Mouse (Mus musculus) CH12.LX (cell line): ENCODE measurements around the gene Zfp46. TPM values are rescaled to one million over a fixed set of nuclear protein-coding genes. Genes with fewer than 3 reads are reported as not detected.

Experiments
- DNase-seq: peaks from one replicate; pipeline ENCODE4 v3.0.0-alpha.2; 2013; ENCODE audit errors: extremely low read depth
- H3K27ac ChIP-seq: 2 replicates; pipeline ENCODE4 v1.5.1; 2012; ENCODE audit warnings: low read depth, mild to moderate bottlenecking, control low read depth, moderate library complexity; ENCODE audit not compliant: insufficient read depth
- H3K27me3 ChIP-seq: replicated peaks from 2 replicates; pipeline ENCODE3; 2012; ENCODE audit warnings: inconsistent platforms
- H3K36me3 ChIP-seq, 2 experiments: replicated peaks in 1 of 2; 2 replicates each; pipeline versions ENCODE3 to v1.6.1; 2012; ENCODE audit warnings: inconsistent platforms in 1 of 2, low read length in 1 of 2, mild to moderate bottlenecking in 1 of 2, mixed read lengths in 1 of 2, moderate library complexity in 1 of 2; ENCODE audit not compliant: control insufficient read depth in 1 of 2, insufficient read depth in 1 of 2
- H3K4me1 ChIP-seq, 2 experiments: 2 replicates each; pipeline ENCODE4 v1.6.1; 2012; ENCODE audit warnings: inconsistent platforms in 1 of 2, moderate library complexity in 1 of 2; ENCODE audit not compliant: insufficient read depth in 2 of 2, control insufficient read depth in 1 of 2
- H3K4me2 ChIP-seq: 2 replicates; pipeline ENCODE4 v1.6.1; 2012; ENCODE audit warnings: low read depth, mild to moderate bottlenecking, control low read depth; ENCODE audit not compliant: poor library complexity, insufficient read depth, severe bottlenecking
- H3K4me3 ChIP-seq, 3 experiments: fragments of 150-350 bp in 1 of 3; sonication (generic) in 1 of 3; replicated peaks in 1 of 3; 2 replicates each; pipeline versions ENCODE3 to v1.5.1; 2011 to 2012; ENCODE audit warnings: low read depth in 2 of 3, low read length in 2 of 3, mild to moderate bottlenecking in 2 of 3, moderate library complexity in 2 of 3, control low read depth in 1 of 3, improper control_type of control experiment in 1 of 3, inconsistent platforms in 1 of 3, mixed read lengths in 1 of 3; ENCODE audit not compliant: poor library complexity in 1 of 3
- H3K79me2 ChIP-seq: replicated peaks from 2 replicates; pipeline ENCODE4 v1.6.1; 2012; ENCODE audit warnings: mild to moderate bottlenecking, moderate library complexity; ENCODE audit not compliant: control insufficient read depth, poor library complexity, insufficient read depth, severe bottlenecking; ENCODE audit errors: extremely low read depth
- H3K9ac ChIP-seq: 2 replicates; pipeline ENCODE4 v1.6.1; 2012; ENCODE audit warnings: low read depth, mild to moderate bottlenecking, control low read depth, moderate library complexity; ENCODE audit not compliant: insufficient read depth
- H3K9me3 ChIP-seq: replicated peaks from 2 replicates; pipeline ENCODE3; 2012; ENCODE audit warnings: low read length, inconsistent platforms, mixed read lengths
- BHLHE40 ChIP-seq: IDR thresholded peaks from 2 replicates; pipeline ENCODE4 v1.6.1; 2011; ENCODE audit warnings: mild to moderate bottlenecking, low read depth, low read length, improper control_type of control experiment
- CHD1 ChIP-seq: IDR thresholded peaks from 2 replicates; pipeline ENCODE4 v1.6.1; 2012; ENCODE audit warnings: low read depth, low read length, improper control_type of control experiment, inconsistent platforms
- ELF1 ChIP-seq: IDR thresholded peaks from 2 replicates; pipeline ENCODE4 v1.6.1; 2014; ENCODE audit warnings: low read depth, mild to moderate bottlenecking, inconsistent platforms, low read length, improper control_type of control experiment
- ETS1 ChIP-seq: conservative IDR thresholded peaks from 2 replicates; pipeline ENCODE4 v1.6.1; 2012; ENCODE audit warnings: low read depth, mild to moderate bottlenecking, inconsistent platforms, low read length, improper control_type of control experiment, moderate library complexity
- GABPA ChIP-seq: IDR thresholded peaks from 2 replicates; pipeline ENCODE4 v1.6.1; 2012; ENCODE audit warnings: low read depth, low read length, improper control_type of control experiment, inconsistent platforms; ENCODE audit not compliant: insufficient replicate concordance
- HCFC1 ChIP-seq: IDR thresholded peaks from 2 replicates; pipeline ENCODE4 v1.6.1; 2012; ENCODE audit warnings: low read depth, mild to moderate bottlenecking, inconsistent platforms, low read length, improper control_type of control experiment
- MAFK ChIP-seq: IDR thresholded peaks from 2 replicates; pipeline ENCODE4 v1.6.1; 2011; ENCODE audit warnings: low read length, improper control_type of control experiment; ENCODE audit not compliant: insufficient replicate concordance
- MXI1 ChIP-seq: IDR thresholded peaks from 2 replicates; pipeline ENCODE4 v1.6.1; 2011; ENCODE audit warnings: mild to moderate bottlenecking, low read depth, low read length, improper control_type of control experiment
- MYC ChIP-seq: IDR thresholded peaks from 2 replicates; pipeline ENCODE4 v1.6.1; 2011; ENCODE audit warnings: low read depth, mild to moderate bottlenecking, improper control_type of control experiment, low read length
- NELFE ChIP-seq: IDR thresholded peaks from 2 replicates; pipeline ENCODE4 v1.6.1; 2011; ENCODE audit warnings: low read depth, low read length, improper control_type of control experiment
- POLR2AphosphoS2 ChIP-seq: IDR thresholded peaks from 2 replicates; pipeline ENCODE4 v1.6.1; 2011; ENCODE audit warnings: low read depth, low read length, improper control_type of control experiment
- RAD21 ChIP-seq: IDR thresholded peaks from 2 replicates; pipeline ENCODE4 v1.6.1; 2011; ENCODE audit warnings: low read depth, mild to moderate bottlenecking, low read length, improper control_type of control experiment, moderate library complexity
- SIN3A ChIP-seq: IDR thresholded peaks from 2 replicates; pipeline ENCODE4 v1.6.1; 2012; ENCODE audit warnings: low read length, improper control_type of control experiment, inconsistent platforms
- SMC3 ChIP-seq: IDR thresholded peaks from 2 replicates; pipeline ENCODE4 v1.6.1; 2011; ENCODE audit warnings: low read depth, low read length, improper control_type of control experiment
- TCF12 ChIP-seq: IDR thresholded peaks from 2 replicates; pipeline ENCODE4 v1.6.1; 2014; ENCODE audit warnings: low read depth, mild to moderate bottlenecking, inconsistent platforms, low read length, improper control_type of control experiment
- UBTF ChIP-seq: IDR thresholded peaks from 2 replicates; pipeline ENCODE4 v1.6.1; 2012; ENCODE audit warnings: low read depth, mild to moderate bottlenecking, inconsistent platforms, low read length, improper control_type of control experiment, moderate library complexity
- USF2 ChIP-seq: conservative IDR thresholded peaks from 2 replicates; pipeline ENCODE4 v1.6.1; 2011; ENCODE audit warnings: low read depth, low read length, improper control_type of control experiment
- ZC3H11A ChIP-seq: IDR thresholded peaks from 2 replicates; pipeline ENCODE4 v1.6.1; 2012; ENCODE audit warnings: low read depth, mild to moderate bottlenecking, inconsistent platforms, low read length, improper control_type of control experiment
- dilution Hi-C: fragments of 300-500 bp; cut with MboI; formaldehyde crosslinking; loops from 2 replicates; pipeline ENCODE4 v1.14.3; 2020; ENCODE audit warnings: low sequenced_read_pairs; ENCODE audit not compliant: extremely low pct_unique_long_range_greater_than_20kb, extremely low pct_ligation_motif_present
- in situ Hi-C: fragments of 300-500 bp; cut with MboI; formaldehyde crosslinking; loops from 3 replicates; pipeline ENCODE4 v1.14.3; 2019; ENCODE audit warnings: low sequenced_read_pairs, low pct_ligation_motif_present, low pct_unique_long_range_greater_than_20kb, mixed read lengths
- polyA plus RNA-seq: library from polyadenylated mRNA; unstranded; fragments of >175 nt; gene quantifications from 2 replicates; pipeline ENCODE4 v1.2.1, GENCODE M21; 2012; ENCODE audit warnings: low read depth; ENCODE audit not compliant: insufficient read length
- total RNA-seq, 2 experiments: library from RNA; depleted of rRNA; stranded (reverse); fragments of 300-350 nt in 1 of 2; fragments of >200 nt in 1 of 2; gene quantifications; 2 replicates each; pipeline ENCODE4 v1.2.3; 2012 to 2014

The Zfp46 gene
- total and polyA plus RNA-seq, 3 experiments = 2.8 to 7.2 (median 4.1) TPM

DNA sequence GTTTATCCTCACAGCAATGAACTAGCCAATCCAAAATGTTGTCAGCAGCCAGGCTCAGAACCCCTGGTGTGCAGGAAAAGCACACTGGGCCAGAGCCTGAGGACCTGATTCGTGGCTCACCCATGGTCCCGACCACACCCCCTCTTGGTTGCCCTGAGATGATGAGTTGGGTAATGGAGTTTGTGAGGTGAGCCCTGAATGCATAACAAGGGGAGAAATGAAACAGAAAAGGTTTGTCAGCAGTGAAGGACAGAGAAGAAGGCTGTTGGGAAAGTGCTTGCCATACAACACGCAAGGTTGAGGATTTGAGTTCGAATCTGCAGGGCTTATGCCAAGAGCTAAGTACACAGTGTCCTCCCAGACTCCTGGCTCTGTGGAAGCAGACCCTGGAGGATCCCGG, 38.8 kb upstream of the Zfp46 start:
- in situ Hi-C loops (loop anchor here (25.0 kb wide), 1 partner anchor 367 kb away; the partner anchor contains the start of genes Kdm1a, Lactbl1 and Tex46), dilution Hi-C loops (no loop called here)
- H3K36me3 ChIP-seq = no peaks in the 10 kb centered on the region
- H3K4me3 ChIP-seq = no peak overlapping the region
- H3K79me2 ChIP-seq = no peaks in the 10 kb centered on the region
- H3K9me3 ChIP-seq = peaks cover 16% of the 10 kb centered on the region
- peaks cover 0 to 13% of the 10 kb centered on the region in 2 experiments; a peak in 3 of 4 replicates for H3K4me1 ChIP-seq
- H3K27ac ChIP-seq = no peak overlapping the region
- no peak overlapping the region for H3K4me2 ChIP-seq
- peaks cover 91% of the 10 kb centered on the region for H3K27me3 ChIP-seq
- no peak for DNase-seq
- TF ChIP-seq RAD21 (no peak), ZC3H11A (no peak), BHLHE40 (no peak), POLR2AphosphoS2 (no peak), TCF12 (no peak), CHD1 (no peak)
- no peak overlapping the region for H3K9ac ChIP-seq

DNA sequence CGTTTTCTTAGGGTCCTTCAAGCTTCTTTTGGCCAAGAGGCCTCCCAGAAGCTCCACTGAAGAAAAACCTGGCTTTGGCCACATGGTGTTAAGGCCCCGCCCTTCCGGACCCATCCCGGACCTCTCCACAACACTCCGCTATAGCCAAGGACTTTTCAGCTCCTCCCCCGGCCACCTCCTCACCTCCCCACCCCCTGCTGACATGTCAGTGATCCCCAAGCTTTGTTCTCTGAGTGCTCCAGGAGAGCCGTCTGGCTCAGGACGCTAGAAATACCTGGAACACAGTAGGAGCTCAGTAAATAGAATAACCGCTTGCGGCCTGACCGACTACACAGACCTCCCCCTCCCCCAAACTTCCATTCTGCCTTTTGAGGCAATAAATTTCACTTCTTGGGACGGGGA, 37.9 kb upstream of the Zfp46 start:
- Histone ChIP-seq H3K27ac (no peak overlapping the region), H3K79me2 (no peaks in the 10 kb centered on the region), H3K36me3 (no peaks in the 10 kb centered on the region), H3K9ac (no peak overlapping the region), H3K4me2 (peak overlapping the region; percentile 32; the same call in 1 of the 2 replicates), H3K4me3 (no peak overlapping the region), H3K4me1 (peaks cover 0 to 13% of the 10 kb centered on the region in 2 experiments; a peak in 3 of 4 replicates), H3K9me3 (peaks cover 16% of the 10 kb centered on the region), H3K27me3 (peaks cover 83% of the 10 kb centered on the region)
- TF ChIP-seq USF2 = no peak
- no peak for TF ChIP-seq ELF1
- TF ChIP-seq SIN3A = no peak
- no peak for TF ChIP-seq BHLHE40
- TF ChIP-seq UBTF = no peak
- TF ChIP-seq POLR2AphosphoS2 = no peak
- TF ChIP-seq MAFK = no peak
- no peak for TF ChIP-seq ETS1
- no peak for TF ChIP-seq NELFE
- TF ChIP-seq SMC3 = no peak
- TF ChIP-seq RAD21 = no peak
- TF ChIP-seq GABPA = no peak
- TF ChIP-seq MYC = no peak
- TF ChIP-seq MXI1 = no peak
- TF ChIP-seq HCFC1 = no peak
- no peak for DNase-seq
- in situ Hi-C loops (loop anchor here (25.0 kb wide), 1 partner anchor 366 kb away; the partner anchor contains the start of genes Kdm1a, Lactbl1 and Tex46), dilution Hi-C loops (no loop called here)
